Mouse (Mus musculus): ENCODE results near the gene Phb.

- no peak for TF ChIP-seq POLR2A (IDR thresholded peaks at IDR 0.05; ENCODE audit: low read depth, low read length)
- peak; percentile 94 for TF ChIP-seq CTCF (conservative IDR thresholded peaks at IDR 0.05; ENCODE audit: insufficient read depth, insufficient read length, low read depth, low read length)
Measured at GRCm38 (mm10) chr11:95686031-95686430, 19.3 kb downstream of the Phb start.
